Mouse (Mus musculus) lung, embryonic 14.5 days (tissue): ENCODE data around the gene Tmcc3. TPM values are rescaled to one million over a fixed set of nuclear protein-coding genes. Genes with fewer than 3 reads are reported as not detected.

Source experiments
- ATAC-seq: fragments of 200-750 bp; cut with Nextera tagmentation; 2 replicates; pipeline ENCODE4 v1.8.0; 2017; ENCODE audit warnings: mild to moderate bottlenecking, moderate TSS enrichment, moderate library complexity; ENCODE audit not compliant: insufficient read depth
- DNase-seq: peaks from one replicate; pipeline ENCODE4 v3.0.0-alpha.2; 2015
- H3K27ac ChIP-seq: fragments of 300-500 bp; sonication (generic); 2 replicates; pipeline ENCODE4 v1.5.1; 2014; ENCODE audit warnings: low read depth, mild to moderate bottlenecking, moderate library complexity
- H3K27me3 ChIP-seq: fragments of 300-500 bp; sonication (generic); 2 replicates; pipeline ENCODE4 v1.6.1; 2014; ENCODE audit warnings: low read length, control low read depth; ENCODE audit not compliant: insufficient read depth
- H3K36me3 ChIP-seq: fragments of 300-500 bp; sonication (generic); 2 replicates; pipeline ENCODE4 v1.6.1; 2014; ENCODE audit warnings: control low read depth; ENCODE audit not compliant: insufficient read depth
- H3K4me1 ChIP-seq: fragments of 300-500 bp; sonication (generic); 2 replicates; pipeline ENCODE4 v1.6.1; 2014; ENCODE audit warnings: antibody characterized with exemption, control low read depth; ENCODE audit not compliant: insufficient read depth
- H3K4me2 ChIP-seq: fragments of 300-500 bp; sonication (generic); 2 replicates; pipeline ENCODE4 v1.6.1; 2014; ENCODE audit warnings: mild to moderate bottlenecking
- H3K4me3 ChIP-seq: fragments of 300-500 bp; sonication (generic); 2 replicates; pipeline ENCODE4 v1.5.1; 2014; ENCODE audit warnings: low read depth, low read length
- H3K9ac ChIP-seq: fragments of 300-500 bp; sonication (generic); 2 replicates; pipeline ENCODE4 v1.6.1; 2014
- H3K9me3 ChIP-seq: fragments of 300-500 bp; sonication (generic); 2 replicates; pipeline ENCODE4 v1.6.1; 2016; ENCODE audit warnings: low read depth, low read length, control low read depth
- CTCF ChIP-seq: IDR thresholded peaks from 2 replicates; pipeline ENCODE4 v1.5.1; 2016; ENCODE audit warnings: antibody characterized with exemption, low read depth
- WGBS: fragments of 180-500 bp; shearing (Covaris S2); extraction: QIAGEN DNeasy Blood & Tissue Kit; methylation state at CpG from one replicate; pipeline ENCODE4 v1.1.7; 2014; 5-methylcytosine and 5-hydroxymethylcytosine counted together
- polyA plus RNA-seq: library from polyadenylated mRNA; unstranded; fragments of >200 nt; fragmentation: Nextera tagmentation; extraction: Ambion mirVana; gene quantifications from 2 replicates; pipeline ENCODE4 v1.2.1, GENCODE M21; 2014

Tmcc3 gene
- polyA plus RNA-seq, 1 experiment from 2014 or later: 5.3 TPM

DNA sequence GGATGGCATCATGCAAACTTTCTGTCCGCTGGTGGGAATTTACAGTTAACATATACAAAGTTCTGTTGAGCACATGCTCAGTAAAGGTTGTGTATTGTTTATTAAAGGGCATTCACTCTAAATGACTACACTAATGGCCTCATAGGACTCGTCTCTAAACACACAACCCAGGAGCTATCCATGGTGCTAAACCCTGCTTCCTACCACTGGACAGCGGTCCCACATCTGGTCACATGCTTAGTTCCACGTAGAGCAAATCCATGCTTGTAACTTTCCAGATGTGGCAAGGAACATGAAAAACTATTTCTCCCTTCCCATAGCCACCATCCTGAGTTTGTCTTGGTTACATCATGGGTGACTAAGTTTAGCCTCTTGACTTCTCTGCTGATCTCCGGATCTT lies 6.2 kb upstream of the Tmcc3 start:
- H3K4me2 ChIP-seq: no peak overlapping the region
- H3K9me3 ChIP-seq: no peaks in the 10 kb centered on the region
- DNase-seq (peak; percentile 90), ATAC-seq (no peak)
- H3K4me1 ChIP-seq: no peaks in the 10 kb centered on the region
- H3K36me3 ChIP-seq: no peaks in the 10 kb centered on the region
- no peak overlapping the region for H3K27ac ChIP-seq
- TF ChIP-seq CTCF: no peak
- no peaks in the 10 kb centered on the region; the same call in 1 of the 2 replicates for H3K27me3 ChIP-seq
- 46% methylated on average over 5 of the region's 5 CpGs for WGBS
- no peak overlapping the region for H3K9ac ChIP-seq
- no peak overlapping the region for H3K4me3 ChIP-seq

DNA sequence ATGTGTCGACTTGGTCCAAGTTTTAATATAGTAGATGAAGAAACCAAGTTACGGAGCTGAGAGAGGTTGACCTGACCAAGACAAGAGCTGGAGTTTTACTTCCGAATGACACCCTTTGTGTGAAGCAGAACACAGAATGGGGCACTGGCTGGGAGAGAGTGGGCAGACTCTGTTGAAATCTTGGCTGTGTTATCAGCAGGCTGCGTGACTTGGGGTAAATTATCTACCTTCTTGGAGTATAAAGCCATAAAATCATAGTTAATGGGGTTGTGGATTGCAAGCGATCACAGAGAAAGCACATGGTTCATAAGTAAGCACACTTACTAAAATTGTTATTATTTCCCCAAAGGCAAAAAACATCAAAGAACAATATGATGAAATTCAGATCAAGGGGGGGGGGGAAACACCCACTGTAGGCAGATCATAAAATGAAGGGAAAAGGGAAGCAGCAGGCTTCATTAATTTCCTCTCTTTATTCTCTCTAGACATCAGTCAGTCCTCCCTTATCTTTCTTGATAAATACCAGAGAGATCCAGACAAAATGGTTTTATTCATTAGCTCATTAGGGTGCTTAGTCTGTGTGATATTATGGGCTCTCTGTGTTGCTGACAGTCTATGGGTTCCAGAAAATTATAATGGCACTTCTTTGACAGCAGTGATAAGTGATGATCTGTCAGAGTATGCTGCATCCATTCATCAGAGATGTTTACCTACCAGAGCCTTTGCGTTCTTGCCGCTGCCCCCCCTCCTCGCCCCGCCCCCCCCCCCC lies 1.1 kb upstream of the Tmcc3 start:
- peaks cover 10% of the 10 kb centered on the region; the same call in 1 of the 2 replicates for H3K27me3 ChIP-seq
- no peak overlapping the region for H3K9ac ChIP-seq
- H3K27ac ChIP-seq: no peak overlapping the region
- H3K4me2 ChIP-seq: no peak overlapping the region; the same call in 1 of the 2 replicates
- no peaks in the 10 kb centered on the region for H3K4me1 ChIP-seq
- no peaks in the 10 kb centered on the region for H3K9me3 ChIP-seq
- no peak for TF ChIP-seq CTCF
- DNase-seq (no peak), ATAC-seq (no peak)
- 47% methylated on average over 7 of the region's 9 CpGs for WGBS
- H3K36me3 ChIP-seq: no peaks in the 10 kb centered on the region
- H3K4me3 ChIP-seq: no peak overlapping the region

- no peaks in the 10 kb centered on the region for H3K36me3 ChIP-seq
- H3K27ac ChIP-seq: no peak overlapping the region
- H3K4me2 ChIP-seq: peak overlapping the region; percentile 97
- ATAC-seq (peak; percentile 78), DNase-seq (peak; percentile 55)
- under 1% methylated on average over 45 of the region's 45 CpGs for WGBS
- H3K9me3 ChIP-seq: no peaks in the 10 kb centered on the region
- peak overlapping the region; percentile 47 for H3K4me3 ChIP-seq
- peaks cover 10% of the 10 kb centered on the region; the same call in 1 of the 2 replicates for H3K27me3 ChIP-seq
- TF ChIP-seq CTCF: peak; percentile 16; the same call in 1 of the 2 replicates
- H3K4me1 ChIP-seq: no peaks in the 10 kb centered on the region
- H3K9ac ChIP-seq: peak overlapping the region; percentile 40
These were observed 412 bp downstream of the Tmcc3 start for GRCm38 (mm10) chr10:94312007-94312715.

DNA sequence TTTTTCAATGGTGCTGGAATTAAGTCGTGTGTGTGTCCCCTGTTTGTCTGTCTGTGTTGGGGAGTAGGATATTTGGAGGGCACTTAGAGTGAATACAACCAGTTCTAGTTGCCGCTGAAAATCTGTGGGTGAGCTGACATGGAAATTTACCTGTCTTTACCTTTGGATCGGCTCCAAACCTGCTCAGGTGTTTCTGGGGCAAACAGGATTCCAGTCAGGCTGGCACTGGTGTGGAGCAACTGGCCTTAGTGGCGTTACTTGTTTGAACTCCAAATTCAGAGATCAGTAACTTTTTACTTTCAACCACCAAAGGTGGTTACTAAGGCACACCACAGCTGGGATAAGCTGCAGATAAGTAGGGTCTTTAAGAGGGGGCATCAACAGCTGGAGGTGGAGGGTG lies 1.4 kb downstream of the Tmcc3 start:
- TF ChIP-seq CTCF: no peak
- no peaks in the 10 kb centered on the region for H3K36me3 ChIP-seq
- H3K4me3 ChIP-seq: no peak overlapping the region
- H3K4me2 ChIP-seq: no peak overlapping the region
- no peaks in the 10 kb centered on the region for H3K9me3 ChIP-seq
- no peak overlapping the region for H3K27ac ChIP-seq
- H3K27me3 ChIP-seq: peaks cover 10% of the 10 kb centered on the region; the same call in 1 of the 2 replicates
- H3K9ac ChIP-seq: no peak overlapping the region
- ATAC-seq (no peak), DNase-seq (no peak)
- no peaks in the 10 kb centered on the region for H3K4me1 ChIP-seq
- WGBS: 75% methylated on average over 4 of the region's 4 CpGs

GRCm38 (mm10) chr10:94318574-94318973 lies 6.8 kb downstream of the Tmcc3 start:
- DNase-seq (peak; percentile 5), ATAC-seq (no peak)
- Histone ChIP-seq H3K4me1 (no peaks in the 10 kb centered on the region), H3K27me3 (no peaks in the 10 kb centered on the region), H3K27ac (no peak overlapping the region), H3K9me3 (no peaks in the 10 kb centered on the region), H3K4me2 (no peak overlapping the region), H3K36me3 (no peaks in the 10 kb centered on the region), H3K4me3 (no peak overlapping the region), H3K9ac (no peak overlapping the region)
- no peak for TF ChIP-seq CTCF
- 27% methylated on average over 4 of the region's 4 CpGs for WGBS

- Histone ChIP-seq H3K4me3 (no peak overlapping the region), H3K9me3 (no peaks in the 10 kb centered on the region), H3K27me3 (no peaks in the 10 kb centered on the region), H3K36me3 (no peaks in the 10 kb centered on the region), H3K4me1 (peaks cover 5% of the 10 kb centered on the region; the same call in 1 of the 2 replicates), H3K9ac (no peak overlapping the region), H3K4me2 (0 out of 2 replicates have a peak overlapping the region, but pooled peaks have one; percentile 18), H3K27ac (no peak overlapping the region)
- 25% methylated on average over 5 of the region's 5 CpGs for WGBS
- peak; percentile 82 for DNase-seq
- peak; percentile 71; the same call in 1 of the 2 replicates for ATAC-seq
- no peak for TF ChIP-seq CTCF
These were observed 18.2 kb downstream of the Tmcc3 start for GRCm38 (mm10) chr10:94329962-94330361.
